Mouse (Mus musculus): Measurements from ENCODE around the gene Gzf1.

GRCm38 (mm10) chr2:148686862-148687261, 6.0 kb downstream of the Gzf1 start:
- TF ChIP-seq CTCF (IDR thresholded peaks at IDR 0.05; ENCODE audit: borderline replicate concordance, control insufficient read depth, extremely low read depth, insufficient read depth, low read length, poor library complexity): no peak
- no peak for TF ChIP-seq POLR2A (IDR thresholded peaks at IDR 0.05; ENCODE audit: control insufficient read depth, extremely low read depth, insufficient read depth, low read length, poor library complexity)

All from thymus, adult 2 months (tissue).